Mouse (Mus musculus) Muller cell, postnatal 12 days (primary cell): ENCODE data around the gene Itga1.

Experiments
- DNase-seq: peaks from one replicate; pipeline ENCODE4 v3.0.0-alpha.2; 2015; ENCODE audit errors: inconsistent ontology term

Itga1 gene

DNA sequence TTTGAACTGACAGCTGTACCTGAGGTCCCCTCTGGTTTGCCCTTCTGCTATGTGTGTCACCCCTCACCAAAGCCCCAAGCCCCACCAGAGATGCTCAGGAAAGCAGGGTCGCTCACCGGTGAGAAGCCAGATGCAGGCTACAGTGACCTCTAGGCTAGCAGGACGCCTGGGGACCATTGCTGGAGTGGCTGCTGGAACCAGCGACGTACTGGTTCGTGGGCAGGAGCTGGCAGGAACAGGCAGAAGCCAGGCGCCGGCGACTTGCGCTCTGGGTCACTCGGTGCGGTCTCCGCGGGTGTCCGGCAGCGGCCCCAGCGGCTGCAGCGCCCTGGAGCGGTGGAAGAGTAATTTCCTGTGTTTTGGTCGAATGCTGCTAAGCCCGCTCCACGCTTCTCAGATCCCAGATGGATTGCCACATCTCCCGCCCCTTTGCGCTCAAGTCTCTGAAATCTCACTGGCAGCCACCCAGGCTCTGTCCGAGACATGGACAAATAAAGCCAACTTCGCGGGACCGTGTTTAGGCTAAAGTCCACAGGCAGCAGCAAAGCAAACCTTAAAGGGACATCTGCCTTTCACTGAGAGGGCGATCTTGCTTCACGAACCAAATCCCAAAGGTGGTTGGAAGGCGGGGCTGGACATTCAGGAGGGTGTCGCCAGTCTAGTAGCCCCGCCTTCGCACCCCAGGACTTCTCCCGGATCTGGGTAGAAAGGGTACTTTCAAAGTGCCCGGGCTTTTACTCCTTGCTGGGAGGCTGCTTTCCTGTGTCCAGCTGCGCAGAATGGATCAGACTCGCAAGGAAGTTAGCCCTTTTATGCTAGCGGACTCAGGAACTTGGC lies at the start of gene Itga1, which contains the start of gene Gm49395:
Itga1 (minus strand) TSS at position 610 of the 837 bp plus-strand sequence.
Gm49395 (minus strand) TSS at position 567 of the 837 bp plus-strand sequence.
- DNase-seq = peak; percentile 85

DNA sequence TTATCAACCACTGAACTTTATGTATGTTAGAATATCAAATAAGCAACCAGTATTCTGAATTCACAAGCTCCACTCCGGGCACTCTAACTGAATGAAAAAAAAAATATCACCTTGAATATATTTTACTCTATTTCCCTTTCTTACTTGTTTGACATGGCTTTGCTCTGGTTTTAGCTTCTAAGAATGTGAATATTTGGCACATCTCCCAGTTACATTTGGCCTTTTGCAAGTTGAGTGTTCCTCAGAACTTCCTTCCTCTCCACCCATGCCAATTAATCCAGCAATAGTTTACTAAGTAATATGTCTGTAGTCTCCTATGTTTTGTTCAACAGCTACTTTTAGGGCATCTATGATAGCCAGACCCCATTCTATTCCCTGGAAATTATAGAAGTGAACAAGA lies 48.8 kb upstream of the Itga1 start:
- no peak for DNase-seq

- DNase-seq = no peak
Observed at GRCm38 (mm10) chr13:115149849-115150248, 48.1 kb upstream of the Itga1 start.

GRCm38 (mm10) chr13:115143575-115143974 lies 41.8 kb upstream of the Itga1 start:
- DNase-seq = no peak

- no peak for DNase-seq
Observed at GRCm38 (mm10) chr13:115142066-115142465, 40.3 kb upstream of the Itga1 start.

DNA sequence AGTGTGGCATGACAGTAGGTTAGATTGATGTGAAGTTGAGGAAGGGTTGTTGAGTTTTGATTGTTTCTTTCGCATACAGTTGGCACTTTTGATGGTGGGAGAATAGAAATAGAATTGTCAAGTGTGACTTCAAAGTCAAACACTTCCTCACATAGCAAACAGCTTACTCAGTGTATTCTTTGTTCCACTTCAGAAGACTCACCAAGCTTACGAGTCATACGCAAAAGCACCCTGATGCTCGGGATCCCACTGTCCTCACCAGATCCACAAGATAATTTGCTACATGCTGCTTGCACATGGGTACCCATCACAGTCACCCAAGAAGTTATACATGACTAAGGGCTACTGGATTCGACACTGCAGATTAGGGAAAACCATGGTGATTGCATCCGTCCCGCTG lies 36.7 kb upstream of the Itga1 start:
- peak; percentile 34 for DNase-seq

- no peak for DNase-seq
Observed at GRCm38 (mm10) chr13:115136761-115137160, 35.0 kb upstream of the Itga1 start.

- peak; percentile 51 for DNase-seq
Observed at GRCm38 (mm10) chr13:115132435-115132834, 30.7 kb upstream of the Itga1 start.

GRCm38 (mm10) chr13:115131381-115131780 lies 29.6 kb upstream of the Itga1 start:
- DNase-seq = no peak

DNA sequence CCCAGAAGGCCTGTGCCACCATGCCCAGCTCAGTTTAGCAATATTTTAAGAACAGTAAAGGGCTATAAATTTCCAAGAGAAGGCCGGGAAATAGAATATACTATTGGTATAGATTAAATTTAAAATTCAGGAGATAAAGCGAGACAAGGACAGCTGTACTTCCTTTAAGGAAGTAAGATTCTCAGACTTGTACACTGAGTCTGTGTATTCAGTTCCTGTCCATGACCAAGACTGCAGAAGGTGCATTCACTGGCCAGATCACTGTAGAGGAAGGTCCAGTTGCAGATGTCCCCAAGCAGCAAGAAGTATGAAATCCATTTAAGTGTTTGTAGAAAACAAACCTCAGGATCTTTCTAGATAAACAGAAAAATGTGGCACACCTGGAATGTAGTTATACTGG lies 28.3 kb upstream of the Itga1 start:
- no peak for DNase-seq

DNA sequence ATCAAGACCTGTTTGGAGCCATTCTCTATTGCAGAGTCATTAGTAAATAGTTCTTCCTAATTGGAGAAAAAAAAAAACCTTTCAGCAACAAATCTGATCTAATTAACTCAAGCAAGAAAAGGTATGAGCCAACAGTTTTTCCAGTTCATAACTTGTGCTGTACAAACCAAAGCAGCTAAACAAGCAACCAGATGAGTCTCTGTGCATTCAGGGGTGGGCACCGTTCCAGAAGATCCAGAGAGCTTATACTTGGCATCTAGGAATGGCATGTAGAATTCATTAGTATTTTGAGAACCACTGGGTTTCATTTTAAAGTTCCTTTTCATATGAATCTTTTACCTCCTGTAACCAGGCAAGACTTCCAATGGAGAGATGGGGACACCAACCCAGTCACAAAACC lies 26.1 kb upstream of the Itga1 start:
- DNase-seq = peak; percentile 84

DNA sequence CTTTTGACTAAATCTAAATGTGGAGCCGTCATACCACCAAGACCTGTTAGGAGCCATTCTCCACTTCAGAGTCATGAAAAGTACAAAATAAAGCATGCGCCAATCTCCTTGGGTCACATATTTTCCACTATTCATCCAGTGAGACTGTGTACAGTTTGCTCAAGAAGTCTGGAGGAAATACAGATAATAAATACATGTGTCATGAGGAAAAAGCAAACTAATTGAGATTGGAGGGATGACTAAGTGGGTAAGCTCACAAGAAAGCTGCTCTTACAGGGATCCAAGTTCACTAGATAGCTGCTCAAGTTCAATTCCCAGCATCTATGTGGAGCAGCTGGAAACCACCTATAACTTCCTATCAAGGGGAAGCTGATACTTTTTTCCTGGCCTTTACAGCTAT lies 24.8 kb upstream of the Itga1 start:
- DNase-seq = no peak

GRCm38 (mm10) chr13:115125130-115125529 lies 23.4 kb upstream of the Itga1 start:
- no peak for DNase-seq

GRCm38 (mm10) chr13:115124521-115124920 lies 22.8 kb upstream of the Itga1 start:
- DNase-seq = no peak

- no peak for DNase-seq
Observed at GRCm38 (mm10) chr13:115118756-115119155, 17.0 kb upstream of the Itga1 start.

- no peak for DNase-seq
Observed at GRCm38 (mm10) chr13:115118195-115118594, 16.4 kb upstream of the Itga1 start.

DNA sequence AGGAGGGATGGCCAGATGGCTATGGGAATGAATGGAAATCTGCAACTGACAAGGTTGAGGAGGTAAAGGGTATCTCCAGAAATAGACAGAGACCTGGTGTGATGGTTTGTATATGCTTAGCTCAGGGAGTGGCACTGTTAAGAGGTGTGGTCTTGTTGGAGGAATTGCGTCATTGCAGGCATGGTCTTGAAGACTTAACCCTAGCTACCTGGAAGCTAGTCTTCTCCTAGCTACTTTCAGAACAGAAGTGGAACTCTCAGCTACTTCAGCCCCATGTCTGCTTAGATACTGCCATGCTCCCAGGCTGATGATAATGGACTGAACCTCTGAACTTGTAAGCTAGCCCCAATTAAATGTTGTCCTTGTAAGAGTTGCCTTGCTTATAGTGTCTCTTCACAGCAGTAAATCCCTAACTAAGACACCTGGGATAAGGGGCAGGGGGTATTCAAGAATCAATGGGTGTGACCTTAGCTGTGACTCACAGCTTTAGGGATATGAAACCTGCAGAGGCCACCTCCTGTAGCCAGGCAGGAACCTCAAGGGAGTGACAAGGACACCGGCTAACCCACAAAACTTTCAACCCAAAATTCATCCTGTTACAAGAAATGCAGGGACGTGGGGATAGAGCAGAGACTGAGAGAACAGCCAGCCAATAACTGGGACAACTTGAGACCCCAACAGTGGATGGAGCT lies 15.3 kb upstream of the Itga1 start:
- no peak for DNase-seq

- DNase-seq = no peak
Observed at GRCm38 (mm10) chr13:115109628-115110027, 7.9 kb upstream of the Itga1 start.

DNA sequence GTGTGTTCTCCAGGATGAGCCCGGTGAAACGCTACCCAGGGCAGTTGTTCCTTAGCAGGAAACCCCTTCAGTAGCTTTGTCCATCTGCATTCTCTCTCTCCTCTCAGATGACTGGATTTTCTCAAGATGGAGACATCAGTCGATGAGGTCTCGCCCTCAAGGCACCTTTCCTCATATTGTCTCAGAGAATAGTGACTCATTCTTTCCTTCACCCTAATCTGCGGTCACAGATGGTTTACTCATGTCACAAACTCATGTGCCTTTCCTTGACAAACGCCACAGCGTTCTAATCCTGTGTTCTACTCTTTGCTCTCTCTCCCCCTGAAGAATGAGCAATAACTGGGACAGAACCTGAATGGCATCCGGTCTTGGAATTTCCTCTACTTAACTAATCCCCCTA lies 5.7 kb upstream of the Itga1 start:
- no peak for DNase-seq

DNA sequence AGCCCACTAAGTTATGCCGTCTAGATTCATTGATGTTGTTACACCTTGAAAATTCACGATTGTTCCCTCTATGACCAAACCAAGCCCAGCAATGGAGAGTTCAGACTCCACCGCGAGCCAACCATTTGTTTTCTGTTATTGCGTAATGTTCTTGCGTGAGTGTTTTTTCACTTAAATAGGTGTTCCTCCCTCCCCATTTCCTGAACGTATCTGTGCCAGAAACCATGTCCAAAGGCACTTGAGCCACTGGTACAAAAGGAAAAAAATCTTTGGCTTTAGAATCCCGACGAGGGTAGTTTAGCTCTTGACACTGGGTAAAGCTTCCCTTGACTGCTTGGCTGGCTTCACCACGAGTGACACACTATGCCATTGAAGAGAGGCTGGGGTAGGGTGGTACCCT lies 4.4 kb upstream of the Itga1 start:
- DNase-seq = no peak

GRCm38 (mm10) chr13:115102754-115103153 lies 990 bp upstream of the Itga1 start:
- no peak for DNase-seq

DNA sequence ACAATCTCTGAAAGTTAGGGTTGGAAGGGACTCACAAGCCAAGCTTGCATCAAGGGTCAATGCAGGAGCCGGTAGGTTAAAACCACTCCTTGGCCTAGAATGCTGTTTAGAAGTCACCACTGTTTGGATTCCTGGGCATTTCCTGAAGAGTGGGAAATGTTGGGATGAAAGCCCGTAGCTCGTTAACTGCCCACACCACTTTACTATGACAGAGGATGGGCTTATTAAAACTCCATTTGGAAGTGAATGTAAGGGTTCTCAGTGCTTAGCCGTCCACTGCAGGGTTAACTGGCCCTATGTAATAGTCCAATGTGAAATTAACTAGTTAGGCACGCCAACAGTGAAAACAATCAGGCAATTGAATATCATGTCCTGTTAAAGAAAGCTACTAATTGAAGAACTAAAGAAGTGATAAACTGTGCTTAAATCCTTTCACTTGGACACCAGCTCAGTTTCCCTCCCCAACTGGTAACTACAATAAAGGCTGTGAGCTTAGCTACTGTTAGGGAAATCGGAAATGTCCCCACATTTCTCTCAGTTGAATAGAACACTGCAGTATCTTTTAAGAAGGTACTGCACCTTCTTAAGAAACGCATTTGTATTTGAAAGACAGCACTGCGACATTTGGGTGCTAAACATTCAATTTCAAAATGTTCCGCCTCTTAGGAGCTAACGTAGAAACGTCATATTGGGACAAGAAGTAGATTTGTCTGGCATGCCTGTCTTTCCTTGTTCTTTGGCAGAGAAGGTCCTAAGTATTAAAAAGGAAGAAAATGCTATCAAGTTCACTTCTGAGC lies 1.2 kb downstream of the Itga1 start:
- DNase-seq = peak; percentile 25
